Mouse (Mus musculus) forebrain, embryonic 16.5 days (tissue): Measurements from ENCODE around the gene Zfp981. TPM values are rescaled to one million over a fixed set of nuclear protein-coding genes. Genes with fewer than 3 reads are reported as not detected.
A peak's percentile ranks its signal among the peaks of the same experiment; 100 is the strongest.
"Not testable (repeated sequence)": the region's sequence is repeated elsewhere in the genome, so short reads cannot be mapped to it uniquely, and the experiment has no call there.

Experiments used
- ATAC-seq: fragments of 200-750 bp; cut with Nextera tagmentation; 2 replicates; pipeline ENCODE4 v1.8.0; 2017; ENCODE audit warnings: mild to moderate bottlenecking, moderate library complexity
- H3K27ac ChIP-seq: fragments of 300-500 bp; sonication (generic); 2 replicates; pipeline ENCODE4 v1.5.1; 2014; ENCODE audit warnings: low read length, control low read depth
- H3K27me3 ChIP-seq: fragments of 300-500 bp; sonication (generic); replicated peaks from 2 replicates; pipeline ENCODE4 v1.6.1; 2014; ENCODE audit warnings: low read length; ENCODE audit not compliant: control insufficient read depth, insufficient read depth
- H3K36me3 ChIP-seq: fragments of 300-500 bp; sonication (generic); 2 replicates; pipeline ENCODE4 v1.6.1; 2014; ENCODE audit not compliant: control insufficient read depth, insufficient read depth
- H3K4me1 ChIP-seq: fragments of 300-500 bp; sonication (generic); replicated peaks from 2 replicates; pipeline ENCODE4 v1.6.1; 2014; ENCODE audit warnings: low read length; ENCODE audit not compliant: control insufficient read depth, insufficient read depth
- H3K4me2 ChIP-seq: fragments of 300-500 bp; sonication (generic); 2 replicates; pipeline ENCODE4 v1.6.1; 2014; ENCODE audit warnings: mild to moderate bottlenecking, low read length, control low read depth
- H3K4me3 ChIP-seq: fragments of 300-500 bp; sonication (generic); replicated peaks from 2 replicates; pipeline ENCODE4 v1.5.1; 2014; ENCODE audit warnings: mild to moderate bottlenecking, low read length, control low read depth
- H3K9ac ChIP-seq: fragments of 300-500 bp; sonication (generic); replicated peaks from 2 replicates; pipeline ENCODE4 v1.6.1; 2014; ENCODE audit warnings: low read depth, low read length, control low read depth
- H3K9me3 ChIP-seq: fragments of 300-500 bp; sonication (generic); 2 replicates; pipeline ENCODE4 v1.6.1; 2016; ENCODE audit warnings: low read length; ENCODE audit not compliant: control insufficient read depth
- WGBS: fragments of 180-500 bp; shearing (Covaris S2); extraction: QIAGEN DNeasy Blood & Tissue Kit; methylation state at CpG from one replicate; pipeline ENCODE4 v1.1.7; 2014; 5-methylcytosine and 5-hydroxymethylcytosine counted together
- polyA plus RNA-seq: library from polyadenylated mRNA; unstranded; fragments of >200 nt; fragmentation: Nextera tagmentation; extraction: Ambion mirVana; gene quantifications from 2 replicates; pipeline ENCODE4 v1.2.1, GENCODE M21; 2015

The Zfp981 gene
- polyA plus RNA-seq, 1 experiment from 2014 or later, result 0.14 TPM

- not testable (repeated sequence) for H3K4me1 ChIP-seq, H3K36me3 ChIP-seq, ATAC-seq, H3K9ac ChIP-seq, H3K27ac ChIP-seq, H3K27me3 ChIP-seq, H3K4me3 ChIP-seq, H3K4me2 ChIP-seq
- H3K9me3 ChIP-seq, result peaks cover 11% of the 10 kb centered on the region
- 89% methylated on average over 17 of the region's 19 CpGs for WGBS
Observed at GRCm38 (mm10) chr4:146463649-146464351, 38.0 kb upstream of the Zfp981 start.

- H3K27me3 ChIP-seq, H3K36me3 ChIP-seq, H3K27ac ChIP-seq, H3K4me3 ChIP-seq, H3K9ac ChIP-seq, H3K4me1 ChIP-seq, ATAC-seq, H3K4me2 ChIP-seq: not testable (repeated sequence)
- 92% methylated on average over 8 of the region's 12 CpGs for WGBS
- H3K9me3 ChIP-seq, result peaks cover 12% of the 10 kb centered on the region
Observed at GRCm38 (mm10) chr4:146469984-146470383, 31.8 kb upstream of the Zfp981 start.

- not testable (repeated sequence) for H3K36me3 ChIP-seq, H3K4me3 ChIP-seq, H3K9ac ChIP-seq, H3K4me2 ChIP-seq, ATAC-seq, H3K4me1 ChIP-seq, H3K27me3 ChIP-seq, H3K27ac ChIP-seq
- H3K9me3 ChIP-seq, result peaks cover 35% of the 10 kb centered on the region
- no CpG with 5 or more reads among the region's 1 CpGs for WGBS
Observed at GRCm38 (mm10) chr4:146474181-146474580, 27.6 kb upstream of the Zfp981 start.

- H3K36me3 ChIP-seq, H3K4me3 ChIP-seq, H3K27ac ChIP-seq, H3K9ac ChIP-seq, H3K27me3 ChIP-seq, H3K4me1 ChIP-seq, H3K4me2 ChIP-seq: not testable (repeated sequence)
- H3K9me3 ChIP-seq, result peaks cover 36% of the 10 kb centered on the region
- 59% methylated on average over 55 of the region's 94 CpGs for WGBS
- peak; percentile 54; the same call in 1 of the 2 replicates for ATAC-seq
Observed at GRCm38 (mm10) chr4:146474716-146475676, 26.8 kb upstream of the Zfp981 start.

- not testable (repeated sequence) for H3K27ac ChIP-seq, H3K27me3 ChIP-seq, H3K9ac ChIP-seq, H3K4me1 ChIP-seq, H3K36me3 ChIP-seq, ATAC-seq, H3K4me3 ChIP-seq, H3K4me2 ChIP-seq
- peaks cover 40% of the 10 kb centered on the region for H3K9me3 ChIP-seq
- 96% methylated on average over 2 of the region's 2 CpGs for WGBS
Observed at GRCm38 (mm10) chr4:146476260-146476659, 25.6 kb upstream of the Zfp981 start.

- H3K27ac ChIP-seq, H3K36me3 ChIP-seq, H3K9ac ChIP-seq, H3K4me2 ChIP-seq, ATAC-seq, H3K27me3 ChIP-seq, H3K4me3 ChIP-seq, H3K4me1 ChIP-seq: not testable (repeated sequence)
- peaks cover 45% of the 10 kb centered on the region for H3K9me3 ChIP-seq
- 77% methylated on average over 3 of the region's 3 CpGs for WGBS
Observed at GRCm38 (mm10) chr4:146476959-146477358, 24.9 kb upstream of the Zfp981 start.

GRCm38 (mm10) chr4:146480376-146481096, 21.3 kb upstream of the Zfp981 start:
- ATAC-seq, result not testable (repeated sequence)

GRCm38 (mm10) chr4:146482546-146482945, 19.3 kb upstream of the Zfp981 start:
- peaks cover 60% of the 10 kb centered on the region for H3K9me3 ChIP-seq
- H3K36me3 ChIP-seq, H3K9ac ChIP-seq, H3K4me2 ChIP-seq, H3K4me3 ChIP-seq, ATAC-seq, H3K27me3 ChIP-seq, H3K4me1 ChIP-seq, H3K27ac ChIP-seq: not testable (repeated sequence)
- WGBS, result 86% methylated on average over 10 of the region's 10 CpGs

More at GRCm38 (mm10) chr4:146480376-146481096, 21.3 kb upstream of the Zfp981 start:
- not testable (repeated sequence) for H3K36me3 ChIP-seq, H3K4me3 ChIP-seq, H3K27ac ChIP-seq, H3K27me3 ChIP-seq, H3K4me1 ChIP-seq, H3K4me2 ChIP-seq, H3K9ac ChIP-seq
- 70% methylated on average over 6 of the region's 6 CpGs for WGBS
- peaks cover 70% of the 10 kb centered on the region for H3K9me3 ChIP-seq
